Mouse (Mus musculus): ENCODE measurements around the gene Ifnb1.

The Ifnb1 gene

DNA sequence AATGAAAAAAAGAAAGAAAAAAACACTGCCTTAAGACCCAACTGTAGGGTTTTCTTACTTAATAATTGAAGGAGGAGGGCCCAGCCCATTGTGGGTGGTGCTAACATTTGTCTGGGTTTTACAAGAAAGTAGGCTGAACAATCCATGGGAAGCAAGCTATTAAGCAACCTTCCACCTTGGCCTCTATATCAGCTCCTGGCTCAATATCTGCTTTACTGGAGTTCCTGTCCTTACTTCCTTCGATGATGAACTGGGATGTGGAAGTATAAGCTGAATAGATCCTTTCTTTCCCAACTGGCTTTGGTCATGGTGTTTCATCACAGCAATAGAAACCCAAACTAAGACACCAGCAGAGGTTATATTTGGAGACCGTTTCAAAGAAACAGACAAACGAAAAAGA lies 2.8 kb upstream of the Ifnb1 start:
- no peak for DNase-seq (ENCODE audit: low read depth, low spot score)
- H3K27me3 ChIP-seq (ENCODE audit: control insufficient read depth, insufficient read depth, low read length, poor library complexity, severe bottlenecking) = no peaks in the 10 kb centered on the region
- no peaks in the 10 kb centered on the region for H3K36me3 ChIP-seq (ENCODE audit: control insufficient read depth, insufficient read depth, low read length, poor library complexity, severe bottlenecking)

DNA sequence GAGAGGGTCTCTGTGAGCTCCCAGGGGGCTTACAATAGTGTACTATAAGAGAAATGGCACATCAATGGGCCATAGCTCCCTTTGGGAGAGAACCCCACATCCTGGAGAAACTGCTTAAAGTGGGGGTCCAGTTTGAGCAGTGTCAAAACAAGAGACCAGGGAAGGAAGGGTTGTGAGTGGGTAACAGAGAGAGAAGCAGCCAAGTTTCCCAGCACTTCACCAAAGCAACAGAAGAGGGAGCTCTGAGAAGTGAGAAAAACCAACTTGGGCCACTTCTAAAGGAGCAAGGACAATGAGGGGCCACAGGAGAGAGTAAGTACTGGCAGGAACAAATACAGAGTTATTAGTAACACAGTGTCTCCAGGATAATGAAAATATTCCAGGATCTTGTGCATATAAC lies 667 bp upstream of the Ifnb1 start:
- Histone ChIP-seq H3K27me3 (ENCODE audit: control insufficient read depth, insufficient read depth, low read length, poor library complexity, severe bottlenecking) (no peaks in the 10 kb centered on the region), H3K36me3 (ENCODE audit: control insufficient read depth, insufficient read depth, low read length, poor library complexity, severe bottlenecking) (no peaks in the 10 kb centered on the region)
- no peak for DNase-seq (ENCODE audit: low read depth, low spot score)

DNA sequence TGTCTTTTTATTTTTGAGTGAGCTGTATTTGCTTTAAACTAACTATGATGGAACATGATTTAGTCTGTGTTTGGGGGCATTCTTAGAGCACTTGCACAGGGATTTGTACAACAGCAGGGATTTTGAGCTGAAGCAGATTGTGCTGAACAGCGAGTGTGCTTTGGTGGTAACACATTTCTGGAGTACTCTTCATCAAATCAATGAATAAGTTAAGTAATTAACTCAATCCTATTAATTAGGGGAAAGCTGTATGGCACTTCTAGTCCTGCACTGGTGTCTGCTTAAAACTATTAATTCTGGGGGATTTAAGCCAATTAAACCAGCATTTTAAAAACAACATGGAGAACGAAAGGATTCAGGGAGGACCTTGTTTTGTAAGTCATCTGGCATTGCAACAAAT lies 4.6 kb downstream of the Ifnb1 start:
- Histone ChIP-seq H3K36me3 (ENCODE audit: control insufficient read depth, insufficient read depth, low read length, poor library complexity, severe bottlenecking) (no peaks in the 10 kb centered on the region), H3K27me3 (ENCODE audit: control insufficient read depth, insufficient read depth, low read length, poor library complexity, severe bottlenecking) (no peaks in the 10 kb centered on the region)
- DNase-seq (ENCODE audit: low read depth, low spot score) = no peak

DNA sequence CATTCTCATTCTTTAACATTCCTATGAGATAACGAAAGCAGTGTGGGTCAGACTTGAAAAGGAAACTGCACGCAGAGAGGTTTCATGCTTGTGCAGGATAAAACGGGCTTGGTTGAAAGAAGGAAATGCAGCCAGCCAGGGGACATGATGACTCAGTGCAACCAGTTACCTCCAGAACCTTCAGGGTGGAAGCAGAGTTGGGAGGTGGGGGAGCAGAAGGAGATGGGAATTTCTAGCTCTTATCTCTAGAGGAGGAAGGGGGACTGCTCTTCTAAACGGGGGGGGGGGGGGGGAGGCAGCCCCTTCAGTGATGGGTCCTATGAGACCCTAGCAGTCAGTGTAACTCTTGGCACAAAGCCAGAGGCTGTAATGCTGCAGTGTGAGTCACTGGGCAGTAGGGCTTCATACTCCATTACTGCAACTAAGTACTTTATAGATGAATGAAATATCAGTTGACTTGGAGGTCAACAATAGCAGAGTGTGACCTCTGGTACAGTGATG lies 6.8 kb downstream of the Ifnb1 start:
- Histone ChIP-seq H3K36me3 (ENCODE audit: control insufficient read depth, insufficient read depth, low read length, poor library complexity, severe bottlenecking) (no peaks in the 10 kb centered on the region), H3K27me3 (ENCODE audit: control insufficient read depth, insufficient read depth, low read length, poor library complexity, severe bottlenecking) (no peaks in the 10 kb centered on the region)
- DNase-seq (ENCODE audit: low read depth, low spot score) = peak; percentile 6

DNA sequence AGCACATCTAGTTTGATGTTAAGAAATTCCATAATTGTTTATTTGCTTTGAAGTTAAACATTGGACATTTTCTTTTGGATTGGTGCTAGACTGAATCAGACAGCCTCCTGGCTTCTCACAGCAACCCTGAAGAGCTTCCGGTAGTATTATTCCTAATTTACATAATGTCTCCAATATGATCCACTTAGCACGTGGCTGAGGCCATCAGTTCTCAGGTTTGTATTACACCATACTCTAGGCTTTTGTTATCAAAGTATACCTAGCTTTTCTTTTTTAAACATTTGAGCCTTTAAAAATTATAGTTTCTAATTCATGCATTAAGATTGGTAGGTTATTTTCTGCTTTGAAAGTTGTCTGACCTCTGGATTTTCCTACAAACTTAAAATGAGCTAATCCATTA lies 7.3 kb downstream of the Ifnb1 start:
- no peak for DNase-seq (ENCODE audit: low read depth, low spot score)
- H3K27me3 ChIP-seq (ENCODE audit: control insufficient read depth, insufficient read depth, low read length, poor library complexity, severe bottlenecking) = no peaks in the 10 kb centered on the region

DNA sequence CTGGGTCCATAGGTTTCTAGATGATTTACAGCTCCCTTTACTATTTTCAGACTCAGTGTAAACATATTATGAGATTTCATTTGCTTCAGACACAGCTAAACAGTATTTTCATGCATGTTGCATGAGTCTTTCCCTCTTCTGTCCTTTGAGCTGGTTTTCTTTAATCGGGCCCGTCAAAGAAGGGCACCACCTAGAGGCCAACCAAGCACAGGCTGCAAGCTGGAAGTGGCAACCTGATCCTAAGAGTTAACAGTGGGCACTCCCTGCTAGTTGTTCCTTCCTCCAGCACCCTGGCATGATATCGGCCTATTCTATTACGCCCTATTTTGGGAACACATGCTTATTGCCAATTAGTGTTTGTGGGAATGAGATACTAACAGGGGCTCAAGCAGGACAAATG lies 8.2 kb downstream of the Ifnb1 start:
- Histone ChIP-seq H3K36me3 (ENCODE audit: control insufficient read depth, insufficient read depth, low read length, poor library complexity, severe bottlenecking) (no peaks in the 10 kb centered on the region), H3K27me3 (ENCODE audit: control insufficient read depth, insufficient read depth, low read length, poor library complexity, severe bottlenecking) (no peaks in the 10 kb centered on the region)
- DNase-seq (ENCODE audit: low read depth, low spot score) = peak; percentile 50

More for the DNA sequence above, 7.3 kb downstream of the Ifnb1 start:
- H3K36me3 ChIP-seq (ENCODE audit: control insufficient read depth, insufficient read depth, low read length, poor library complexity, severe bottlenecking) = no peaks in the 10 kb centered on the region

DNA sequence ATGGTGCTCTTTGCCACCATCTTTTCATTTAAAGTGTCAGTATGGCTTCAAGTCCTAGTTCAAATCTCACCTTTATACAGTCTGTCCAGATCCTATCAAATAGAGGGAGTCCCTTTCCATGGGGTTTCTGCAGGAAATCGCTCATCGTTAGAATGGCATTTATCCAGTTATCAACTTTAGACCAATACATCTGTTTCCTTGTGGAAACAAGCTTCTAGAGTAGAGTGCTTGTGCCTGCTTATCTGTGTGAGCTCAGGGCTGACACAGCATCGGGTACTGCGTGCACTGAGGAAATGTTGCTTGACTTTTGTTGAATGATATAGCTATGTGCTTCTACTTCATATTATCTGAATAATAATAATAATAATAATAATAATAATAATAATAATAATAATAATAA lies 8.8 kb downstream of the Ifnb1 start:
- no peak for DNase-seq (ENCODE audit: low read depth, low spot score)
- H3K27me3 ChIP-seq (ENCODE audit: control insufficient read depth, insufficient read depth, low read length, poor library complexity, severe bottlenecking) = no peaks in the 10 kb centered on the region
- H3K36me3 ChIP-seq (ENCODE audit: control insufficient read depth, insufficient read depth, low read length, poor library complexity, severe bottlenecking) = no peaks in the 10 kb centered on the region

DNA sequence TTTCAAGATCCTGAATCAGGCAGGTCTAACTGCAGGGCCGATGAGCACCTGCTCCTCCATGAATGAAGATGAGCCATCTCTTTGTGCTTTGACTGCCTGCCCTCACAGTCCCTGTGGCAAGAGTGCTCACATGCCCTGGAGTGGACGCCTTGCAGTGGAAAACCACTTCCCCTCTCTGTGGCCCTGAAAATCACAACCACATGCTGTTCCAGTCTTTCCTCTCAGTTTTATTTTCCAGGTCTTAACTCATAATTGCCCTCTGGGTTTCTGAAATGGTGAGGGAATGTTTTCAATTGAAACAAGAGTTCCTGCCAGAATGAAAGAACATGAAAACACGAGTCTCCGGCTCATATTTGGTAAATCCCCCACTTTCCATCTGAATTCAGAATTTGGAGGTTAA lies 18.8 kb downstream of the Ifnb1 start:
- no peak for DNase-seq (ENCODE audit: low read depth, low spot score)
- Histone ChIP-seq H3K27me3 (ENCODE audit: control insufficient read depth, insufficient read depth, low read length, poor library complexity, severe bottlenecking) (no peaks in the 10 kb centered on the region), H3K36me3 (ENCODE audit: control insufficient read depth, insufficient read depth, low read length, poor library complexity, severe bottlenecking) (no peaks in the 10 kb centered on the region)

DNA sequence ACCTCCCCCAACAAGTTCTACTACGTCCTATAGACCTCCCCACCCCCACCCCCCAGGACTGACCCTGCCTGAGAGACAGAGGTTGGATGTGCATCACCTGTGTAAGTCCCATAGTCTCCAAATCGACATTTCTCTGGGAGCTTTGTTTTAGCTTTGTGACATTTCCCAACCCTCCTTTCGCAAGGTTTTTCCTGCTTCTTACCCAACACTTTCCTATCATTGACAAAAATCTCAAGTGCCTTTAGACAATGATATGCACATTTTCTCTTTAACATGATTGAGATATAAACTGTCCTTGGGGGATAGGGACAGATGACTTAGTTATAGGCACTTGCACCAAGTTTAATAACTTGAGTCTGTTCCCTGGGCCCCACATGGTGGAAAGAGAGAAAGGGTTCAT lies 21.3 kb downstream of the Ifnb1 start:
- H3K36me3 ChIP-seq (ENCODE audit: control insufficient read depth, insufficient read depth, low read length, poor library complexity, severe bottlenecking) = no peaks in the 10 kb centered on the region
- DNase-seq (ENCODE audit: low read depth, low spot score) = no peak
- no peaks in the 10 kb centered on the region for H3K27me3 ChIP-seq (ENCODE audit: control insufficient read depth, insufficient read depth, low read length, poor library complexity, severe bottlenecking)

DNA sequence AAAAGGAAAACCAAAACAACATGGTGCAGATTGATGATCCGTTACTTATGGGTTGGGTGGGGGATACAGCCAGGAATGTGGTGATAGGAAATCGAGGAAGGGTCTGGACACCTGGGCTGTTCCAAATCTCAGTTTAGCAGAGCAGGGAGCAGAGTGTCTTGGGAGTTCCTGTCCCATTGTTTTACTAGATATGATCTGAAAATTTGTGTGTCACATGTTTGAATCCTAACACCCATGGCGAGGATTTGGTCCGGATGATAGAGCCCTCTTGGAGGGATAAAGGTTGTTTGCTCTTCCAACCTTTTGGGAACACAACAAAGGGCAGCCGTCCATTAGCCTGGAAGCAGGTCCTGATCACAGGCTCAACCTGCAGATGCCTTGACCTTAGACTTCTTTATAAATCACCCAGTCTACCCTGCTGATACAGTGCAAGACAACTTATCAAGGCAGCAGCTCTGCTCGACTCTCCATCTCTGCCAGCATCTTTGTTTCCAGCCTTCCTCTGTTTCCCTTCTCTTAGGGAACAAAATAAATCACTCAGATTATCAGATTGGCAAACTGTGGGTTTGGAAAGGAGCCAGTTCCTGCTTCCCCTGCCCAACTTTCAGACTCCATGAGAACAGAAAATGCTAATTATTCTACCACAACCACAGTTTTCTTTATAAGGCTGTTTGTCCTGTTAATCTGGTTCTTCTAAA lies 26.1 kb downstream of the Ifnb1 start:
- Histone ChIP-seq H3K27me3 (ENCODE audit: control insufficient read depth, insufficient read depth, low read length, poor library complexity, severe bottlenecking) (no peaks in the 10 kb centered on the region), H3K36me3 (ENCODE audit: control insufficient read depth, insufficient read depth, low read length, poor library complexity, severe bottlenecking) (no peaks in the 10 kb centered on the region)
- no peak for DNase-seq (ENCODE audit: low read depth, low spot score)

DNA sequence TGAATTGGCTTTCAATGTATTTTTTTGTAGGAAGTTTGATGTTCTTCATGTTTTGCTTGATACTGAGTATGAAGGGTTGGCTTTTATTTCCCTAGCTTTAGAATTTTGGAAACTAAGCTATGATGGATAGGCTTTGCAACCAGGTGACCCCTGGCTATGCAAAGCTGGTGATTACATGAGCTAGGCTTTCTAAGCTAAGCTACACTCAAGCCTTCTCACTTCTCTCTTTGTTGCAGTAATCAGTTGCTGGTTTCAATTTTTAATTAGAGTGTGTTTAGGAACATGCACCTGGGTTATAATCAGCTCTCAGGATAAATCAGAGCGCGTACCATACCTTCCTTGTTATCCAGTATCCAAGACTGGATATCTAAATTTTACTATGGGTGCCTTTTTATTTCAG lies 33.0 kb downstream of the Ifnb1 start:
- H3K27me3 ChIP-seq (ENCODE audit: control insufficient read depth, insufficient read depth, low read length, poor library complexity, severe bottlenecking) = no peaks in the 10 kb centered on the region
- no peak for DNase-seq (ENCODE audit: low read depth, low spot score)

DNA sequence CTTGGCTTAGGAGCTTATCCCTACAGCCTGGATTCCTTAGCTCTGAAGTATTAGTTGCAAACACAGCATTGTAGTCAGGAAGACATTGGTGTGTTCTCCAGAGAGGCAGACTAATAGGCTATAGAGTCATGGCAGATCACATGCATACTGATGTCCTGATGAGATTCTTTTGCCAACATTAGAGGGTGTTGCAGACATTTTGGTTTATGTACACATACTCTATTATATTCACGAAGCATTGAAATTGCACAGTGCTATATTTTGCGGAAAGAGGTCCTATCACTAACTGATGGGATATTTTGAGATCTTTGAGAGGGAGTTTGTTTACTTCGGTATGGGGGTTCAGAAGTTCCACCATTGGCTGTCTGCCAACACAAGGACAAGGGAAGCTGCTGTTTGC lies 34.5 kb downstream of the Ifnb1 start:
- DNase-seq (ENCODE audit: low read depth, low spot score) = no peak
- H3K27me3 ChIP-seq (ENCODE audit: control insufficient read depth, insufficient read depth, low read length, poor library complexity, severe bottlenecking) = no peaks in the 10 kb centered on the region
- no peaks in the 10 kb centered on the region for H3K36me3 ChIP-seq (ENCODE audit: control insufficient read depth, insufficient read depth, low read length, poor library complexity, severe bottlenecking)

More for the DNA sequence above, 33.0 kb downstream of the Ifnb1 start:
- no peaks in the 10 kb centered on the region for H3K36me3 ChIP-seq (ENCODE audit: control insufficient read depth, insufficient read depth, low read length, poor library complexity, severe bottlenecking)

DNA sequence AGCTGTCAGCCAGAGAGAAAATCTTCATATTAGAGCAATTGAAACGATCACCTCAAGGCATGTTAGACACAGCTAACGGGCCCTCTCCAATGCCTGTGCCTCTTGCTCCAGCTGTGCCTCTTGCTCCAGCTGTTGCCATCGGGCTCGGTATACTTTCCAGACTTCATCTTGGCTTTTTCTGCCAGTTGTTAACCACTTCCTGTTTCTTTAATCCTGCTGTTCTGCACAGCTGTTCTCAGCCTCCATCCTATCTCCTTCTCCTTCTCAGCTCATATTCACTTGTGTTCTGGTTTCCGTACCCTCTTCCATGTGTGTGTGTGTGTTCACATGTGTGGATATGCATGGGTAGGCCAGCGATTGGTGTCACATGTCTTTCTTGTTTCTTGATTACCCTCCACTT lies 42.4 kb downstream of the Ifnb1 start:
- no peaks in the 10 kb centered on the region for H3K36me3 ChIP-seq (ENCODE audit: control insufficient read depth, insufficient read depth, low read length, poor library complexity, severe bottlenecking)

DNA sequence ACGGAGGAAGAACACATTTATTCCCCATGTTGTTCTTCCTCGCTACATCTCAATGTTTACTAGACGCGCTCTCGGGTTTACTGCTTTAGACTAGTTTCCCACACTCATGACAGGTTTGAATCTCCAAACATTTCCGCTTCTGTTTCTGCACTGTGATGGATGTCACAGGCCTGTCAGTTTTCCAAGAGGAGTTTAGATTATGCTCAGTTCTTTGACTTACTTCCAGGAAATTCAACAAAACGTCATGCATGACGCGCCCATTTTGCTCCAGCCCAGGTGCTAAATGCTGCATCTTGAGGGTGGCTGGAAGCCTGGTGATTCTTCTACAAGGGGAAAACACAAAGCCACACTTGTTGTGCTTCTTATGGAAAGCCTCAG lies 43.8 kb downstream of the Ifnb1 start:
- DNase-seq (ENCODE audit: low read depth, low spot score) = no peak
- H3K36me3 ChIP-seq (ENCODE audit: control insufficient read depth, insufficient read depth, low read length, poor library complexity, severe bottlenecking) = no peaks in the 10 kb centered on the region

More for the DNA sequence above, 42.4 kb downstream of the Ifnb1 start:
- DNase-seq (ENCODE audit: low read depth, low spot score) = no peak
- H3K27me3 ChIP-seq (ENCODE audit: control insufficient read depth, insufficient read depth, low read length, poor library complexity, severe bottlenecking) = no peaks in the 10 kb centered on the region

DNA sequence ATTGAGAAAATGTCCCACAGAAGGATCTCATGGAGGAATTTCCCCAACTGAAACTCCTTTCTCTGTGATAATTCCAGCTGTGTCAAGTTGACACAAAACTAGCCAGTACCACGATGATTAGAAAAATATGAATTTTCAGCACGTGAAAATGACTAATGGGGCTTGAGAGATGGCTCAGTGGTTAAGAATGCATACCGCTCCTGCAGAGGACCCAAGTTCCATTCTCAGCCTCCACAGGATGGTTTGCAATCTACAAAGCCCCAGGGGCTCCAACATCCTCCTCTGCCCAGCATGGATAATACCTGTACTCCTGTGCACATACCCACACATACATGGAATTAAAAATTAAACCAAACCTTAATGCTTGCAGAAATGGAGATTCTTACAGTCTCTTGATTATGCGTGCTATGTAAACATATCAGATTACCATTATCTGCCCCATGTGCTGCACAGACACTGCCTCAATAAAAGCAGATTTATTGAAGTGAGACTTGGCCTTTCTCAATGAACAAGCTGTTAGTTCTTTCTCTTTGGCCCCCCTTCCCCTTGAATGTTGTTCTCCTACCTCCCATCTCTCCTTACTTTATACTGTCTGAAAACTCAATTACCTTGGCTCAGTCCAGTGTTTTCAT lies 44.3 kb downstream of the Ifnb1 start:
- no peak for DNase-seq (ENCODE audit: low read depth, low spot score)
- Histone ChIP-seq H3K36me3 (ENCODE audit: control insufficient read depth, insufficient read depth, low read length, poor library complexity, severe bottlenecking) (no peaks in the 10 kb centered on the region), H3K27me3 (ENCODE audit: control insufficient read depth, insufficient read depth, low read length, poor library complexity, severe bottlenecking) (no peaks in the 10 kb centered on the region)

More for the DNA sequence above, 43.8 kb downstream of the Ifnb1 start:
- H3K27me3 ChIP-seq (ENCODE audit: control insufficient read depth, insufficient read depth, low read length, poor library complexity, severe bottlenecking) = no peaks in the 10 kb centered on the region
